ENCODE assay signal across 16 mouse cellular contexts in genomic region chr9:5752686-5753301, GRCm38 (mm10).
A peak's percentile ranks its signal among the peaks of the same experiment; 100 is the strongest.
DNase-seq lines count a peak whose midpoint lies in the region; ATAC-seq lines count a peak whose summit lies in the region.
"Had no signal": no experiment of that assay in that cellular context is flagged by ENCODE, and none has a peak within 500 bp of the region (broad histone marks: within the 10 kb centered on the region; RNA-seq: fewer than 3 reads in every experiment).

No protein-coding gene starts in this region.

- no peak overlapping the region for H3K4me2 ChIP-seq in neural tube, embryonic 11.5 days (ENCODE audit: low read depth)
- no peak overlapping the region for H3K4me2 ChIP-seq in forebrain, embryonic 16.5 days (ENCODE audit: low read length)
- no peak overlapping the region for H3K4me2 ChIP-seq in midbrain, embryonic 12.5 days (replicated peaks)
- no peak overlapping the region for H3K4me2 ChIP-seq in neural tube, embryonic 15.5 days
- H3K4me2 ChIP-seq: kidney, embryonic 15.5 days; limb, embryonic 13.5 days had no signal

- H3K9ac ChIP-seq in neural tube, embryonic 11.5 days (ENCODE audit: low read length) = no peak overlapping the region
- no peak overlapping the region for H3K9ac ChIP-seq in forebrain, embryonic 16.5 days (replicated peaks; ENCODE audit: low read depth, low read length)
- no peak overlapping the region for H3K9ac ChIP-seq in midbrain, embryonic 12.5 days (replicated peaks)
- H3K9ac ChIP-seq in neural tube, embryonic 15.5 days (replicated peaks) = no peak overlapping the region
- H3K9ac ChIP-seq: kidney, embryonic 15.5 days; limb, embryonic 13.5 days had no signal

- H3K27me3 ChIP-seq in neural tube, embryonic 11.5 days (ENCODE audit: control insufficient read depth, insufficient read depth, low read length) = no peaks in the 10 kb centered on the region
- H3K27me3 ChIP-seq in forebrain, embryonic 16.5 days (replicated peaks; ENCODE audit: control insufficient read depth, insufficient read depth, low read length) = no peaks in the 10 kb centered on the region
- no peaks in the 10 kb centered on the region for H3K27me3 ChIP-seq in midbrain, embryonic 12.5 days
- H3K27me3 ChIP-seq in neural tube, embryonic 15.5 days (replicated peaks) = no peaks in the 10 kb centered on the region
- H3K27me3 ChIP-seq: kidney, embryonic 15.5 days; limb, embryonic 13.5 days had no signal

- DNase-seq in neural tube, embryonic 11.5 days (ENCODE audit: low spot score) = no peak
- no peak for DNase-seq in neural tube, embryonic 10.5 days (ENCODE audit: extremely low spot score, low spot score)
- DNase-seq in kidney, adult 9 months = no peak
- no peak for DNase-seq in kidney, postnatal 14 days
- DNase-seq: adrenal gland, adult 8-10 months; cerebellum, adult 8-10 months; right cerebral cortex, postnatal 14 days; thymus, adult 18-20 months had no signal

- no peaks in the 10 kb centered on the region for H3K4me1 ChIP-seq in neural tube, embryonic 11.5 days (ENCODE audit: control insufficient read depth, insufficient read depth, low read length)
- H3K4me1 ChIP-seq in forebrain, embryonic 16.5 days (replicated peaks; ENCODE audit: control insufficient read depth, insufficient read depth, low read length) = peaks cover 2% of the 10 kb centered on the region; the same call in 1 of the 2 replicates
- no peaks in the 10 kb centered on the region for H3K4me1 ChIP-seq in midbrain, embryonic 12.5 days
- peaks cover 5% of the 10 kb centered on the region for H3K4me1 ChIP-seq in neural tube, embryonic 15.5 days
- H3K4me1 ChIP-seq: kidney, embryonic 15.5 days; limb, embryonic 13.5 days had no signal

- peak overlapping the region; percentile 10; the same call in 1 of the 2 replicates for H3K27ac ChIP-seq in neural tube, embryonic 11.5 days (ENCODE audit: low read depth, low read length)
- no peak overlapping the region for H3K27ac ChIP-seq in forebrain, embryonic 16.5 days (ENCODE audit: low read length)
- peak overlapping the region; percentile 44; the same call in 1 of the 2 replicates for H3K27ac ChIP-seq in midbrain, embryonic 12.5 days (replicated peaks)
- H3K27ac ChIP-seq in neural tube, embryonic 15.5 days (replicated peaks) = no peak overlapping the region
- H3K27ac ChIP-seq: kidney, embryonic 15.5 days; left cerebral cortex, adult 2 months; limb, embryonic 13.5 days had no signal

- no peak overlapping the region for H3K4me3 ChIP-seq in neural tube, embryonic 11.5 days (ENCODE audit: low read depth, low read length)
- no peak overlapping the region for H3K4me3 ChIP-seq in forebrain, embryonic 16.5 days (replicated peaks; ENCODE audit: low read length)
- no peak overlapping the region for H3K4me3 ChIP-seq in midbrain, embryonic 12.5 days
- H3K4me3 ChIP-seq in neural tube, embryonic 15.5 days (replicated peaks) = no peak overlapping the region
- H3K4me3 ChIP-seq: kidney, embryonic 15.5 days; left cerebral cortex, adult 2 months; limb, embryonic 13.5 days had no signal

- H3K36me3 ChIP-seq in neural tube, embryonic 11.5 days (ENCODE audit: control insufficient read depth, insufficient read depth, low read length) = no peaks in the 10 kb centered on the region
- H3K36me3 ChIP-seq in forebrain, embryonic 16.5 days (ENCODE audit: control insufficient read depth, insufficient read depth) = no peaks in the 10 kb centered on the region
- H3K36me3 ChIP-seq in midbrain, embryonic 12.5 days = no peaks in the 10 kb centered on the region
- H3K36me3 ChIP-seq in neural tube, embryonic 15.5 days = no peaks in the 10 kb centered on the region
- H3K36me3 ChIP-seq: kidney, embryonic 15.5 days; limb, embryonic 13.5 days had no signal

- no peaks in the 10 kb centered on the region for H3K9me3 ChIP-seq in neural tube, embryonic 11.5 days (ENCODE audit: control insufficient read depth, low read length)
- no peaks in the 10 kb centered on the region for H3K9me3 ChIP-seq in forebrain, embryonic 16.5 days (ENCODE audit: control insufficient read depth, low read length)
- no peaks in the 10 kb centered on the region for H3K9me3 ChIP-seq in midbrain, embryonic 12.5 days
- H3K9me3 ChIP-seq in neural tube, embryonic 15.5 days (replicated peaks) = 0 out of 2 replicates have a peak, but pooled peaks cover 2% of the 10 kb centered on the region
- H3K9me3 ChIP-seq: kidney, embryonic 15.5 days; limb, embryonic 13.5 days had no signal

- peak; percentile 77 for ATAC-seq in neural tube, embryonic 11.5 days (ENCODE audit: insufficient read depth, low FRiP score, low TSS enrichment)
- ATAC-seq in forebrain, embryonic 16.5 days = peak; percentile 94
- ATAC-seq in midbrain, embryonic 12.5 days (ENCODE audit: low FRiP score, low read depth) = peak; percentile 85
- peak; percentile 53; the same call in 1 of the 2 replicates for ATAC-seq in neural tube, embryonic 15.5 days (ENCODE audit: low FRiP score)
- no peak for ATAC-seq in erythroid progenitor cell, adult 5-6 weeks (replicated peaks; ENCODE audit: low FRiP score, poor library complexity, severe bottlenecking)
- ATAC-seq: inflammation-experienced regulatory T-cells, adult 6 months had no signal

Comparison
In these comparisons a context has a peak if more than half of its experiments do, and no peak if none do; other contexts are left out.
1. H3K27ac ChIP-seq: peak in neural tube, embryonic 11.5 days (single experiment) and midbrain, embryonic 12.5 days (single experiment); none in forebrain, embryonic 16.5 days (single experiment) and neural tube, embryonic 15.5 days (single experiment).